Mouse (Mus musculus) thymus, postnatal 4 days (tissue): ENCODE results near the gene Icosl.
"Not testable (repeated sequence)": the region's sequence is repeated elsewhere in the genome, so short reads cannot be mapped to it uniquely, and the experiment has no call there.

ENCODE experiments used
- DNase-seq: peaks from one replicate; pipeline ENCODE4 v3.0.0; 2021

Gene Icosl

GRCm38 (mm10) chr10:78069101-78070011 is at the start of gene Icosl:
Gene Icosl, plus strand, starts transcription at chr10:78069302.
- peak; percentile 78 for DNase-seq

- not testable (repeated sequence) for DNase-seq
These were observed 49.1 kb upstream of the Icosl start for GRCm38 (mm10) chr10:78019984-78020383.

- DNase-seq, result not testable (repeated sequence)
These were observed 43.6 kb upstream of the Icosl start for GRCm38 (mm10) chr10:78025453-78025852.

- DNase-seq, result peak; percentile 85
These were observed 41.0 kb upstream of the Icosl start for GRCm38 (mm10) chr10:78028129-78028528.

- no peak for DNase-seq
These were observed 40.0 kb upstream of the Icosl start for GRCm38 (mm10) chr10:78029080-78029479.

- no peak for DNase-seq
These were observed 37.1 kb upstream of the Icosl start for GRCm38 (mm10) chr10:78031987-78032386.

GRCm38 (mm10) chr10:78037139-78037538 is 32.0 kb upstream of the Icosl start:
- no peak for DNase-seq

GRCm38 (mm10) chr10:78041647-78042046 is 27.5 kb upstream of the Icosl start, which contains the start of gene Dnmt3l:
Gene Dnmt3l, plus strand, starts transcription at chr10:78041947.
- DNase-seq, result no peak

- DNase-seq, result no peak
These were observed 27.0 kb upstream of the Icosl start for GRCm38 (mm10) chr10:78042096-78042495.

- DNase-seq, result no peak
These were observed 26.3 kb upstream of the Icosl start for GRCm38 (mm10) chr10:78042697-78043405.

- peak; percentile 91 for DNase-seq
These were observed 25.7 kb upstream of the Icosl start, which contains the start of gene Aire for GRCm38 (mm10) chr10:78043406-78043836. Gene Aire, minus strand, starts transcription at chr10:78043610.

- DNase-seq, result no peak
These were observed 24.6 kb upstream of the Icosl start for GRCm38 (mm10) chr10:78044531-78044930.

GRCm38 (mm10) chr10:78046388-78046787 is 22.7 kb upstream of the Icosl start:
- DNase-seq, result no peak

GRCm38 (mm10) chr10:78048061-78048730 is 20.9 kb upstream of the Icosl start:
- DNase-seq, result no peak

GRCm38 (mm10) chr10:78049519-78050035 is 19.5 kb upstream of the Icosl start:
- DNase-seq, result no peak

- no peak for DNase-seq
These were observed 14.2 kb upstream of the Icosl start for GRCm38 (mm10) chr10:78054633-78055565.

- no peak for DNase-seq
These were observed 12.0 kb upstream of the Icosl start for GRCm38 (mm10) chr10:78057056-78057455.

GRCm38 (mm10) chr10:78063122-78063521 is 6.0 kb upstream of the Icosl start:
- no peak for DNase-seq

GRCm38 (mm10) chr10:78067226-78067625 is 1.9 kb upstream of the Icosl start:
- peak; percentile 61 for DNase-seq

- no peak for DNase-seq
These were observed 561 bp upstream of the Icosl start for GRCm38 (mm10) chr10:78068541-78068940.

- DNase-seq, result no peak
These were observed 5.0 kb downstream of the Icosl start for GRCm38 (mm10) chr10:78074151-78074550.

GRCm38 (mm10) chr10:78074977-78075376 is 5.9 kb downstream of the Icosl start:
- DNase-seq, result peak; percentile 65
